Mouse (Mus musculus) forelimb bud, embryonic 11.5 days (tissue): ENCODE results near the gene Mospd3.

Experiments used
- DNase-seq: peaks from one replicate; pipeline ENCODE4 v3.0.0-alpha.2; 2012; ENCODE audit warnings: low read depth, low spot score

Gene Mospd3

GRCm38 (mm10) chr5:137574470-137574901 is 26.4 kb downstream of the Mospd3 start:
- DNase-seq: no peak

DNA sequence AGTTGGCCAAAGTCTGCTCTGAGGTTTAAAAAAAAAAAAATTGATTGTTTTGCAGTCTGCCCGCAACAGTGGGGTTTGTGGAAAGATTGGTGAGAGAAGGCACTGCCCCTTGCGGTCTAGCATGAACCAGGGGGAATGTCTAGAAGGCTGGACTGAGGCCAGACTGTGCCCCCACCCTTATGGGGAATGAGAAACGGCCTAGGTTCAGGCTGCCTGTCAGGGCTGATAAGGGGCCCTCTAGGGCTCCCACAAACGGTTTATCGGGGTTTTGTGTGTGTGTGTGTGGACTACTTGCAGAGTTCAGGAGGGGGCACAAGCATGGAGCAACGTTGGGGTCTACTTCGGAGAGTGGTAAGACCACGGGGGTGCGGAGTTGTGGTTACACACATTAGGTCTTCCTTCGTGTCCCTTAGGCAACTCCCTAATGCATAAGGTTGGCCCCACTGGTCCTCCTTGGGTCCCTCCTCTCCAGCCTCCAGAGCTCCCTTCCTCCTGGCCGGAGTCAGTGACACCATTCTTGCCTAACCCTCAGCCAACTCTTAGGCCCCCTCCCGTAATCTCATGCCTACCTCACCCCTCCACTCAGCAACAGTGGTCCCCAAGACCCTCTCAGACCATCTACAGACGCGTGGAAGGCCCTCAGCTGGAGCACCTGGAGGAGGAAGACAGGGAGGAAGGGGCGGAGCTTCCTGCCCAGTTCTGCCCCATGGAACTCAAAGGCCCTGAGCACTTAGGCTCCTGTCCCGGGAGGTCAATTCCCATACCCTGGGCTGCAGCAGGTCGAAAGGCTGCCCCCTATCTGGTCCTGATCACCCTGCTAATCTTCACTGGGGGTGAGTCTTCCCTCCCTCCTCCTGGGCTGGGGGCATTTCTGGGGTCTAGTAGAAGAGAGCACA is 29.9 kb downstream of the Mospd3 start:
- no peak for DNase-seq

- no peak for DNase-seq
Observed at GRCm38 (mm10) chr5:137570181-137570580, 30.7 kb downstream of the Mospd3 start.

DNA sequence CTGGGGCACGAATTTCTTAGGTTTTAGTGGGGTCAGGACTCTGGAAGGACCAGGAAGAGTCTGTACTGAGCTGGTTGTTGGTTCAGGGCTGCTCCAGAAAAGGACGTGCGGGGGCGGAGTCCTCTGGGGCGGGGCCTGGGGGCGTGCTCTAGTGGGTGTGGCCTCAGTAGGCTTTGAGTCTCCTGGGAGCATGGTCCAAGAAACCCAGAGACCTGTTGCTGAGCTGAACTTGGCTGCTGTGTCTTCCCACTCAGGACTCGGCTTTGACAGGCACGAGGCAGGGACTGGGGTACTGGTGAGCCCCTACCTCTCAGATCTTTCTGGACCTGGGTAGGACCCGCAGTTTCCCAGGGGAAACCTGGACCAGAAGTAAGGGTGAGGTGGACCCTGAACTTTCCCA is 31.2 kb downstream of the Mospd3 start, which contains the start of gene Tfr2:
Gene Tfr2, plus strand, starts transcription at position 176 of the 400 bp plus-strand sequence.
- DNase-seq: no peak

GRCm38 (mm10) chr5:137569031-137569430 is 31.8 kb downstream of the Mospd3 start:
- DNase-seq: no peak

DNA sequence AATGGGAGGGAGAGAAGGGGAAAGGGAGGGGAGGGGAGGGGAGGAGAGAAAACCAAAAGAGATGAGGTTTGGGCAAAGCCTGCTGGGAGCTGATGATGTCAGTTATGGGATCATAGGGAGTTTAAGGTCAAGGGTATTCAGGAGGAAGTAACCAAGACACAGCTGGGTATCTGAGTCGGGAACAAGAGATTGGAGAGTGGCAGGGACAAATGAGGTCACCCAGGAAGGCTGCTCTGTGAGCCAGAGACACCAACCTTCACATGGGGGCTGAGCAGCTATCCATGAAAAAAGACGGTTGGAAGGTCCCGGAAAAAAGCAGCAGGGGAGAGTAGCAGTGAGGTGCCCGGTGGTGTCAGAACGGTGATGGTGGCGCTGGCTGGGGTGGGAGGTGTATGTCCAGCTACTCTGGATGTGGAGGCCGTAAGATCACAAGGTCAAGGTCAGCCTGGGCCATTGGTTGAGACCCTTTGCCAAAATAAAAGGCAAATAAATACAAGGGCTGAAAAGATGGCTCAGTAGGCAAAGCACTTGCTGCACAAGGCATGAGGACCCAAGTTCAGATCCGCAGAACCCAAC is 32.5 kb downstream of the Mospd3 start:
- DNase-seq: no peak

- no peak for DNase-seq
Observed at GRCm38 (mm10) chr5:137566416-137566815, 34.4 kb downstream of the Mospd3 start.

DNA sequence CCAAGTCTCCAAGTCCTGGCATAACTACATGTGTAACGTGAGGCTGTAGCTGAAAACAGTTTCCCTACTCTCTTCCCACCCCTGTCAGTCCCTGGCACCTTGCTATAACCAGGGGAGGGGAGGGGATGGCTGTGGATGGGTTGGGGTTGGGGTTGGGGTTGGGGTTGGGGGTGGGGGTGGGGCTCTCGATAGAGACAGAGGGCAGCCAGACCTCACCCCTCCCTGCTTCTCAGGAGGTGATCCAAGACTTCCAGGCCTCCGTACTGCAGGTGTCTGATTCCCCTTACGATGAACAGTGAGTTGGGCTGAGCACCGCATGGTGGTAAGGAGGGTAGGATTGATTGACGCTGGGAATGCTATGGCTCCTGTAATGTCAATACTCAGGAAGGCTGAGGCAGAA is 35.1 kb downstream of the Mospd3 start:
- DNase-seq: no peak

DNA sequence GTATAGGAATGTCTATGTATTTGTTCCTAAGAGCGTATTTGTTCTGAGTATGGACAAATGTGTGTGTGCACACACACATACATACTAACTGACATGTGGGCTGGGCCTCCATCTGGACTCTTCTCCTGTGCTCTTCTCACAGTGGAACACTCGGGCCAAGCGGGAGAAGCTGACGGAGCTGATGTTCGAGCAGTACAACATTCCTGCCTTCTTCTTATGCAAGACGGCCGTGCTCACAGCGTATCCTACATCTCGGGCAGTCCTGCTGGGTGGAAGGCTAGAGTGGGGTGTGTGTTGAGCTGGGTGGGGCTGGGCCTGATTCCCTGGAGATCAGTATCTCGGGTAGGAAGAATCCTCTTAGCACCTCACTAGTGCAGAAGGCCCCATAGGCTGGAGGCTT is 37.9 kb downstream of the Mospd3 start:
- no peak for DNase-seq

- DNase-seq: no peak
Observed at GRCm38 (mm10) chr5:137561556-137561955, 39.3 kb downstream of the Mospd3 start.

DNA sequence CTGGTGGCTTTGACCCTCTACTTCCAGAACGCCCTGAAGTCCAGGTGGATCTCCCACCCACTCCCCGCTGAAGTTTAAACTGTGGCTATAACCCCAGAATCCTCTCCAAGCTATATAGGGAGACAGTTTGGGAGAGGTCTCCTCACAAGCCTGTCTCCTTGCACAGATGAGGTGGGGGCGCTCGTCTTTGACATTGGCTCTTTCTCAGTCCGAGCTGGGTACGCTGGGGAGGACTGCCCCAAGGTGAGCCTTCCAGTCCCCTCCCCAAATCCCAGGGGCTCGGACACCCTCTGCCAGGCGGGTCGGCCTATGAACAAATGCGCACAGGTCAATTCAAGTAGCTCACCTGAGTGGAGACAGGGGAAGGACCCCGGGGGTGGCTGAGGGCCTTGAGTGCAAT is 47.0 kb downstream of the Mospd3 start:
- DNase-seq: no peak

DNA sequence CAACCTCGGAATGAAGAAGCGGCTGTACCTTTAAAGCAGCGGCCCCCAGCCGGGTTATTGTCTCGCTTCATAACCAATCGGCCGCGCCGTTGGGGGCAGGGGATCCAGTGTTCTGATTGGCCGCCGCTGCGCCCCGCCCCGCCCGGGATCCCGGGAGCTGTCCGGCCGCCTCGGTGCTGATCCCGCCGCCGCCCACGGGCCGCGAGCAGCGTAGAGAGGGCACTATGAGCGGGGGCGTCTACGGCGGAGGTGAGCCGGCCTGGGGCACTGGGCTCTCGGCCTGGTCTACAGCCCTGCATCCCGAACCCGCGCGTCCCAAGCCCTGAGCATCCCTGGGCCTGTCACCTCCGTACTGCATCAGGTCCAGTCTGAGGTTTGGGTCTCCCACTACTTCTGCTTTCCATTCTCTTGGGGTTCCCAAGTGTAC is 47.4 kb downstream of the Mospd3 start, which contains the start of gene Actl6b:
Gene Actl6b, plus strand, starts transcription at position 107 of the 427 bp plus-strand sequence.
- peak; percentile 48 for DNase-seq

- DNase-seq: no peak
Observed at GRCm38 (mm10) chr5:137553000-137553399, 47.9 kb downstream of the Mospd3 start.

DNA sequence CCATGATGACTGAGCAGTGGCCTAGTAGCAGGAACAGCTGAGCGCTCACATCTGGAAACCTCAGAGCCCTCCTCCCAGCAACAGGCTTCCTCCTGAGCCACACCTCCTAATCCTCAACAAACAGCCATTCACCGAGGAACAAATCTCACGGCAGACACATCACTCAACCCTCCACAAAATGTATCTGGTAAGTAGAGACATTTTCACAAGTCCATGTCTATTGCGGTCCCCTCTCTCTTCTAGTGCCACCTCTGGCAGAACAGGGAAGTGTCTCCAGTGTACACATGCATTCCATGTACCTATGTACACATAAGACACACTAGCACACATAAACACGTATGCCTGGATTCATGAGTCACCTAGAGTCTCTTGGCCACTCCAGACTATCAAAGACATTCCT is 49.7 kb downstream of the Mospd3 start:
- DNase-seq: no peak

DNA sequence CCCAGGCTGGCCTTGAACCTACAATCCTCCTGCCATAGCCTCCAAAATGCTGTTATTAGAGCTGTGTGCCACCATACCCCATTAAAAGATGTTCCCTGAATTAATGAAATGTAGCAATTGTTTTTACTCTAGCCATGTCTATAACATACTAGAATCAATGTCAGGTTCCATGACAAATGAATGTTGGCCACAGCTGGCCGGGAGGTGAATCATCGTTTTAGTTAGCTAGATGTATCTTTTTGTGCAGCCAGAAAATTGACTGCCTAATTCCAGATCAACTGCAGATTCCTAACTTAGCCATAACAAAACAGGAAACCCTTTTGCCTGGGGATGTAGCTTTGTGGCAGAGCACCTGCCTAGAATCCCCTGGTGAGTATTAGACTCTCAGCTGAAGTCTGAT is 51.0 kb downstream of the Mospd3 start:
- DNase-seq: no peak
